Mouse (Mus musculus): ENCODE measurements at regions not wholly inside any gene's neighbourhood (a gene's known extent, or its start where the extent isn't known, plus 50 kb on each side); places are given as distances from the start of the nearest gene placed in this dataset.

GRCm38 (mm10) chr4:45746451-45746850, 52.4 kb upstream of the Aldh1b1 start:
- in situ Hi-C loops (cut with MboI, MseI) = no loop called here

DNA sequence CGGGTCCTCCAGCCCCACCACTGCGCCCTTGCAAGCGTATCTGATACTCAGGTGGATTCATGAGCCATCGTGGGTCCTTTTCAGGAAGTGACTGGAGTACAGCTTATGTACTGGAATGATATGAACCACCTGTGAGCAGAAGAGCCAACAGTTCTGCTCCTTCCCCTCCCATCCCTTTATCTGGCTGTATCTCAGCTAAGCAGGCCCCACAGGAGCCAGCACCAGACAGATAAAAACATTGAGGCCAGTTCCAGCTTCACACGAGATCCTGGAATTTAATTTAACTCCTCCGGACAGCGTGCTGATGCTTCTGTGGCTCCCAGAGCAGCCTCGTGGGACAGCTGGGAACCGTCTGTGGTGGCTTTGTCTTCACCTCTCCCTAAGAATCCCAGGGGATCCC, 53.1 kb upstream of the Aldh1b1 start:
- in situ Hi-C loops (cut with MboI, MseI) = no loop called here

- in situ Hi-C loops (cut with MboI, MseI) = no loop called here
Measured at GRCm38 (mm10) chr4:45744849-45745407, 53.9 kb upstream of the Aldh1b1 start.

GRCm38 (mm10) chr4:45740779-45741365, 58.0 kb upstream of the Aldh1b1 start:
- in situ Hi-C loops (cut with MboI, MseI) = no loop called here

DNA sequence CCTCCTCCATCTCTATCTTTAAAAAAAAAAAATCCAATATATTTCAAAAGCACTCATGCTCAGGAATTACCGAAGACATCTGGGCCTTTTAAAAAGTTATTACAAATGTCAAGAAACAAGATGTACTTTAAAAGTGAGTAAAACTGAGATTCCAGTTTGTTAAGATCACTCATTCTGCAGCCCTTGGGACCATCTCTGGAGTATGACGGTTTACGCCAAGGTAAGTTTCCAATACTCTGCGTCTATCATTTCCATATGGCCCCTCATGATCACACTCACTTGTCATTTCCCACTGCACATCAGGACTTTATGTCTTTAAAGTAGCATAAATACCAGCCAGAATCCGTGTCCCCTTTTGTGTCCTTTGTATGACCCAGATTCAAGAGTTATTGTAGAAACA, 58.5 kb upstream of the Aldh1b1 start:
- in situ Hi-C loops (cut with MboI, MseI) = no loop called here

GRCm38 (mm10) chr4:45739696-45740095, 59.1 kb upstream of the Aldh1b1 start:
- in situ Hi-C loops (cut with MboI, MseI) = no loop called here

DNA sequence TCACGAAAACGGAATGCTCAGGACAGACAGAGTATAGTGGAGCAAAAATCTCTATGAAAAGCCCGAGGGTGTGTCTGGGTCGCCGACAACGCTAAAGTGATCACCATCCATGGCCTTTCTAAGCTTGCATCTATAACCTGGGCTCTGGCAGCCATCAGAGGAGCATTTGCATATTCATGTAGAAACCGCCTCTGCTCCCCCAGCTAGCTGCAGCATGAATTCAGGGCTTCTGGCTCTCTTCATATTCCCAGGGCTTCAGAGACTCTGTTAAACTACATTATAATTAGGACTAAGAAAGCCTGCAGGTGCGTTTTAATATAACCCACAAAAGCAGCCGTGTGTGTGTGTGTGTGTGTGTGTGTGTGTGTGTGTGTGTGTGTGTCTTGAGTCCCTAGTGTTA, 59.7 kb upstream of the Aldh1b1 start:
- in situ Hi-C loops (cut with MboI, MseI) = no loop called here

DNA sequence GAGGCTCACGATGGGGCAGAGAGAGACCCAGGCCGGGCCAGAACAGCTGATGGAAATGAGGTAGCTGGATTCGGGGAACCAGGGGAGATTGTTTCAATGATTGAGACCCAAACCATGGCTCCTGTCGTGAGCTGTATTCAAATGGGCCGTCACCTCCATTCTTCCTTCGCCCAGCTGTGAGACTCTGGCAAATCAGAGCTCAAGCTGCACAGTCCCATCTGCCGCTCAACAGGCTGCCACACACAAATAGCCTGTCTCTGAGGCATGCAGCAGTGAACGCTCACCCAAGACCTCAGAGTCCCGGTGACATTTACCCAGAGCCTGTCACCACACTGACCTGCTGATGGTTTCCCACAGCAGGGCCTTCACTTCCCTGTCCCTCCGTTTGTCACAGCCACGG, 60.1 kb upstream of the Aldh1b1 start:
- in situ Hi-C loops (cut with MboI, MseI) = no loop called here

DNA sequence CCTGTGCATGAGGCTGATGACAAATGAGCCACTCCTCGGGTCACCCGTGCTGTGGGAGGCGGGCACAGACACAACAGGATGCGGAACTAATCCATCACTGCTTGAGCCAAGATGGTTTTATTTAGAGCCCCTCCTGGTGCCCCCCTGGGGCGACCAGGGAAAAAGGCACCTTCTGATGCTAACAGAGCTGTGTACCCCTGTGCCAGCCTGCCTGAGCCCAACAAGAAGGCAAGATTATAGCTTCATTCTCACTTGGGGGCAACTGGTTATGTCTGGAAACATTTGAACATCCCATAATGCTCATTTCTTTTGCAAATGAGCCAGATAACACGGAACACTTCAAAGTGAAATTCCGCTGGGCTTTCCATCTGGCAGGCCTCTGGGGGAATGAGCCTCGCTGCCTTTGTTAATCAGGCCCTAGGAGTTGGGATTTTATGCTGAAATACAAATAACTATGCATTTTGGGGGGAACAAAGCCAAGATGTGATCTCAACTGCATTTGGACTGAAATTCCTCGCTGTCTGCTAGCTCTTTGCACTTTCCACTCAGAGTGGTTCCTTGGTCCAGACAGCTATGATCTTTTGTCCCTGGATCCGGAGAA, 62.5 kb upstream of the Aldh1b1 start:
- in situ Hi-C loops (cut with MboI, MseI) = no loop called here

DNA sequence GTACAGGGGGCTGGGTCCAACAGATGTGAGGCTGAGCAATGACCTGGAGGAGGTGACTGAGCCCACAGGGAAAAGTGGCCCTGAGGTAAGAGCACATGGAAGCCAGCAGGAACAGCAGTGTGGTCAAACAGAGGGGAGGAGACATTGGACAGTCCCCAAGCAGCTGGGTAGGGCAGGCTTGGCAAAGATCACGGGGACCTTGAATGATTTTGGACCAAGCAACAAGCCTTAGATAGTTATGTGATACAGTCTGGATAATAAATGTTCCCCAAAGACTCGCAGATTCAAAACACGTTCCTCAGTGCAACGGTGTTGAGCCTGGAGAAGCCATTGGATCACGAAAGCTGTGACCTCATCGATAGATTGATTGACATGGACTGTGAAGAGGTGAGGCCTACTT, 64.8 kb upstream of the Aldh1b1 start:
- in situ Hi-C loops (cut with MboI, MseI) = no loop called here

- in situ Hi-C loops (cut with MboI, MseI) = no loop called here
Measured at GRCm38 (mm10) chr4:45730862-45731831, 67.7 kb upstream of the Aldh1b1 start.

DNA sequence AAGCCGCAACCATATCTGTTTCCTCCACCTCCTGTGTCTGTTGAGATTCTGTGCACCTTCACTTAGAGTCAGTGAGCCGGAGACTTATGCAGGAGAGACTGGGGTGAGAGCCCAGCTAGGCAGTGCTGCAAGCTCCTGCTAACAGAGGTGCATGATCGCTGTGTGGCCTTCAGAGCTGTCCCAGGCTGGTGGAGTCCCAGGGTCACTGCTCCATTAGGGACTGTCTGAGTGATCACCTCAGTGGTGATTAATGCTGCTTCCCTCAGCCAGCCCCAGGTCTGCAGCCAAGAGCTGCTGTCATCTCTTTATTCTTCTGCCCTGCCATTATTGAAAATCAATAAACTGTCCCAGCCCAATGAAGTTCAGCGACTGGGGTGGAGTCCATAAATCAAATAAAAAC, 69.0 kb upstream of the Aldh1b1 start:
- in situ Hi-C loops (cut with MboI, MseI) = no loop called here

- in situ Hi-C loops (cut with MboI, MseI) = no loop called here
Measured at GRCm38 (mm10) chr4:45728825-45729224, 70.0 kb upstream of the Aldh1b1 start.

GRCm38 (mm10) chr4:45727915-45728314, 70.9 kb upstream of the Aldh1b1 start:
- in situ Hi-C loops (cut with MboI, MseI) = no loop called here

GRCm38 (mm10) chr4:45727474-45727873, 71.3 kb upstream of the Aldh1b1 start:
- in situ Hi-C loops (cut with MboI, MseI) = no loop called here

DNA sequence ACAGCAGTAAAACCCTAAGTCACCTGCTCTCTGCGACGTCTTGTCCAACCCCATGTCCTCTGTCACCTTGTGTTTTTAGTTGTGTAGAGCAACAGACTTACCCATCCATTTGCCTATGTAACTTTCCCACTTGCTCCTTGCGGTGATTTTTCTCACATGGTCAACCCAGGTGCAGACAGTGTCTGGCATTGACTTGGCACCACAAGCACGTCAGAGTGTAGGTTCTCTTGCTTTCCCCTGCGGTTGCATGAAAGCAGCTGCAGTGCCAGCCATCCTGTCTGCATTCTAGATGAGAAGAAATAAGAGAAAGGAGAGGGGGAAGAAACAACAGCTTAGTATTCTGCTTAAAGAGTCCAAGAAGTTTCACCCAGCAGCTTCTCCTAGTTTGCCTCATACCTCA, 72.0 kb upstream of the Aldh1b1 start:
- in situ Hi-C loops (cut with MboI, MseI) = no loop called here

DNA sequence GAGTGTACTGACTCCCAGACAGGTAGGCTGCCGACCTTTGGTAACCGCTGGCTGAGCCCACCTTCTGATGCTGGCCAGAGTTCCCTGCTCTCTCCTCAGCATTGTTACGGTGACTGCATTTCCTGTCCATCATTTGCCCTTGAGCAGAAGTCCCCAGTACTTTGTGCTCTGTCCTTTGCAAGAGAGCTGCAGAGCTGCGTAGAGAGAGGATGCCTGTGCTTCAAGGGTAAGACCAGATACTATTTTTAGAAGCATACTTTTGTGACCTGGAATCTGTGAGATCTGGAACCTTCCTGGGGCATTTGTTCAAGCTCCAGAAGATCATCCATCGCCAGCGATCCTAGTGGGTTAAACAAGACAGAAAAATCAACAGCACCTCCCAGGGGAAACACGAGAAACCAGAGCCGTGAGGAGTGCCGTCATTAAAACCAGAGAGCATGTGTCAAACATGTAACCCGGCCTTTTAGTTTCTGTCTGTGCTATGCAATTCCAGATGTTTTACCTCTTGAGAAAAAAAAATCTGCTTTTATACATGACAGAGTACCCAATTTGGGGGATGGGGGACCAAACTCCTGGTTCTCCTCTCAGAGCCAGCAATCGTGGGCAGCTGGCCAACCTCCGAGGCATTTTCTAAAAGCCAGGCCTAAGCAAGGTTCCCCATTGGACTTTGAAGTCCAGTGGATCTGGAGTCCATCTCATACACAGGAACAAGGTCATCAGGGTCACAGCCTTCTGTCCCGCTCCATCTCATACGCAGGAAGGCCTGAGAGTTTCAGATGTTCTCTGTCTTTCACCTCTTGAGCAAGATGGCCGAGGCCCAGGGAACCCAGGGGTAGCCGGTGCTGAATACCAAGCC, 73.5 kb upstream of the Aldh1b1 start:
- in situ Hi-C loops (cut with MboI, MseI) = no loop called here

DNA sequence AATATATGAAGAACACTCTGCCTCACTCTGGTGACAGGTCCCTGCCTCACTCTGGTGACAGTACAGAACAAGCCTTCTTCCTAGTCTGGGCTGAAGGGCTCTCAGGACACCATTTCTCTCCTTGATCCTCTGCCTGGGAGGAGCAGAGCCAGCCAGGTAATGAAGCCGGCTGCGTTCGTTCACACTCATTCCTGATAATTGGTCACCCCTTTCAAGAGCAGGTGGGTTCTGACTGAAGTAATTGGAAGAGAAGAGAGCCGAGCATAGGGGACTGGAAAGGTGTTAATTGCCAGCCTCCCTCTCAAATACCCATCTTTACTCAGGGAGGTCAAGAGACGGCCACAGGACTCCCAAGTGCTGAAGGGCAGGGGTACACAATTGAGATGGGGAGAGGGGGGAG, 78.5 kb upstream of the Aldh1b1 start:
- in situ Hi-C loops (cut with MboI, MseI) = no loop called here

DNA sequence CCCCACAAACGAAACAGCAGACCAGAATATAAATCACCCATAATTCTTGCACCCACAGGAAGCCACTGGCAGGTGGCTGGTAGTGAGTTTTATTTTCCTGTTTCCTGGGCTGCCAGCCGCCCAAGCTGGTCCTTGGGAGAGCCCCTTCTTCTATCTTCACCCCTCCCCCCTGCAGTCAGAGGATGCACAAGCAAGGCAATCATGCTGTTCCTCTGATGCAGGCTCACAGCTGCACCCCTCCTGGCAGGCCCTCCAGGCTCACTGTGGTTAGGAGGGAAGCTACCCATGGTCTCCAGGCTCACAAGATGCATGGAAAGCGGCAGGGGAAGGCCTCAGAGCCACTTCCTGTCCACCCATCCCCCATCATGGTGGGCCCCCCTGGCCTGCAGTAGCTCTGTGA, 79.3 kb upstream of the Aldh1b1 start:
- in situ Hi-C loops (cut with MboI, MseI) = no loop called here

DNA sequence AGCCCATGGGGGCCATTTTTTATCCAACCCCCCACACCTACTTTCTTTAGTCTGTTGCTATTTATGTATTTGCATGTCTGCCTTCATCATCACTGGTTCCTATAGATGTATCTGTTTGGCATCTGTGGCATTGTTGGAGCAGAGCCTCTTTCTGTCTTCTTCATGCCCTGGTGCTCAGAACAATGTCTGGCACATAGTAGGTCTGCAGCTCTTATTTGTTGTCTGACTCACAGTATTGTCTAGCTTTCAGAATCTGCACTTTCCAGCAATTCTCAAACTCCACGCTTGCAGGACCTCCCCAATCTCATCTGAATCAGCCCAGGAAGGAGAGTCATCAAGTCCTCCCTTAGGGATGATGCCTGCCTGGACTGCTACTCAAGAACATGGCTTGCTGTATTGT, 82.9 kb upstream of the Aldh1b1 start:
- in situ Hi-C loops (cut with MboI, MseI) = no loop called here

GRCm38 (mm10) chr4:45713837-45714508, 84.8 kb upstream of the Aldh1b1 start:
- in situ Hi-C loops (cut with MboI, MseI) = no loop called here
